In genomic region chr15:89425711-89426121, GRCm38 (mm10) we compare ENCODE assay signal across 9 mouse cellular contexts. TPM values are rescaled to one million over a fixed set of nuclear protein-coding genes. Genes with fewer than 3 reads are reported as not detected.
DNase-seq lines count a peak whose midpoint lies in the region; ATAC-seq lines count a peak whose summit lies in the region.
"Had no signal": no experiment of that assay in that cellular context is flagged by ENCODE, and none has a peak within 500 bp of the region (broad histone marks: within the 10 kb centered on the region; RNA-seq: fewer than 3 reads in every experiment).

TSS of gene Cpt1b (minus strand) at chr15:89425863.

- H3K4me1 ChIP-seq in brown adipose tissue, adult 24 weeks (ENCODE audit: control insufficient read depth, insufficient read depth, insufficient read length, low read length) = no peaks in the 10 kb centered on the region; the same call in 1 of the 2 replicates
- peaks cover 39% of the 10 kb centered on the region for H3K4me1 ChIP-seq in heart, embryonic 16.5 days (ENCODE audit: control insufficient read depth, insufficient read depth, low read length)
- H3K4me1 ChIP-seq in limb, embryonic 13.5 days = peaks cover 22% of the 10 kb centered on the region
- H3K4me1 ChIP-seq in forebrain, embryonic 16.5 days (replicated peaks; ENCODE audit: control insufficient read depth, insufficient read depth, low read length) = peaks cover 14% of the 10 kb centered on the region

- peak; percentile 52 for DNase-seq in adrenal gland, adult 2 months
- DNase-seq in left cerebral cortex, adult 11 months (ENCODE audit: low spot score) = no peak
- no peak for DNase-seq in urinary bladder, postnatal 14 days (ENCODE audit: low spot score)
- DNase-seq: thymus, postnatal 14 days had no signal

- peak; percentile 83 for ATAC-seq in heart, embryonic 16.5 days (replicated peaks; ENCODE audit: extremely low read depth, insufficient read depth, low FRiP score)
- ATAC-seq in limb, embryonic 13.5 days (ENCODE audit: low FRiP score, low read depth) = no peak
- ATAC-seq in forebrain, embryonic 16.5 days = no peak
- ATAC-seq: activated CD4-positive, CD25-positive, alpha-beta regulatory T cell, adult 4 months had no signal

- 26% methylated on average over 6 of the region's 6 CpGs for WGBS in heart, embryonic 16.5 days
- 27% methylated on average over 6 of the region's 6 CpGs for WGBS in limb, embryonic 13.5 days
- 35% methylated on average over 6 of the region's 6 CpGs for WGBS in forebrain, embryonic 16.5 days

- H3K4me3 ChIP-seq in brown adipose tissue, adult 24 weeks (ENCODE audit: insufficient read depth, low read depth, low read length) = peak within 1 kb of the TSS; percentile 75
- peak within 1 kb of the TSS; percentile 63 for H3K4me3 ChIP-seq in heart, embryonic 16.5 days (ENCODE audit: low read length)
- H3K4me3 ChIP-seq in limb, embryonic 13.5 days = no peak within 1 kb of the TSS
- no peak within 1 kb of the TSS for H3K4me3 ChIP-seq in forebrain, embryonic 16.5 days (replicated peaks; ENCODE audit: low read length)

- H3K27ac ChIP-seq in brown adipose tissue, adult 24 weeks (replicated peaks; ENCODE audit: low read depth, low read length) = peak within 1 kb of the TSS; percentile 98
- peak within 1 kb of the TSS; percentile 99 for H3K27ac ChIP-seq in heart, embryonic 16.5 days (ENCODE audit: low read length)
- H3K27ac ChIP-seq in limb, embryonic 13.5 days = no peak within 1 kb of the TSS
- no peak within 1 kb of the TSS for H3K27ac ChIP-seq in forebrain, embryonic 16.5 days (ENCODE audit: low read length)

- H3K36me3 ChIP-seq in heart, embryonic 16.5 days (ENCODE audit: control insufficient read depth, insufficient read depth) = peaks cover 29% of the 10 kb centered on the region
- H3K36me3 ChIP-seq in limb, embryonic 13.5 days = peaks cover 26% of the 10 kb centered on the region
- peaks cover 11% of the 10 kb centered on the region for H3K36me3 ChIP-seq in forebrain, embryonic 16.5 days (ENCODE audit: control insufficient read depth, insufficient read depth)

- no peaks in the 10 kb centered on the region for H3K27me3 ChIP-seq in heart, embryonic 16.5 days (ENCODE audit: control insufficient read depth, insufficient read depth, low read length)
- no peaks in the 10 kb centered on the region for H3K27me3 ChIP-seq in limb, embryonic 13.5 days
- no peaks in the 10 kb centered on the region for H3K27me3 ChIP-seq in forebrain, embryonic 16.5 days (replicated peaks; ENCODE audit: control insufficient read depth, insufficient read depth, low read length)

- peak within 1 kb of the TSS; percentile 67 for H3K4me2 ChIP-seq in heart, embryonic 16.5 days (ENCODE audit: low read depth, low read length)
- peak within 1 kb of the TSS; percentile 28; the same call in 1 of the 2 replicates for H3K4me2 ChIP-seq in limb, embryonic 13.5 days (replicated peaks)
- H3K4me2 ChIP-seq in forebrain, embryonic 16.5 days (ENCODE audit: low read length) = no peak within 1 kb of the TSS

- H3K9ac ChIP-seq in heart, embryonic 16.5 days (ENCODE audit: low read length) = peak within 1 kb of the TSS; percentile 92
- peak within 1 kb of the TSS; percentile 31; the same call in 1 of the 2 replicates for H3K9ac ChIP-seq in limb, embryonic 13.5 days
- no peak within 1 kb of the TSS for H3K9ac ChIP-seq in forebrain, embryonic 16.5 days (replicated peaks; ENCODE audit: low read depth, low read length)

- H3K9me3 ChIP-seq in heart, embryonic 16.5 days (replicated peaks; ENCODE audit: control insufficient read depth, low read length) = no peaks in the 10 kb centered on the region
- H3K9me3 ChIP-seq in limb, embryonic 13.5 days = no peaks in the 10 kb centered on the region
- no peaks in the 10 kb centered on the region for H3K9me3 ChIP-seq in forebrain, embryonic 16.5 days (ENCODE audit: control insufficient read depth, low read length)

RNA-seq across cellular contexts. Expression of gene Cpt1b, which starts in this region (rescaled TPM):
- 100 to 1,000 TPM; 139 to 200 TPM for total RNA-seq in adrenal gland, adult 2 months (2021)
- 116 and 120 TPM in 2 replicates for polyA plus RNA-seq in adrenal gland, adult 2 months (2012; rRNA removed)
- 440 and 455 TPM in 2 replicates for polyA plus RNA-seq in brown adipose tissue, adult 24 weeks (2012; ENCODE audit: insufficient read depth, insufficient read length, missing spikeins)
- polyA plus RNA-seq in heart, embryonic 16.5 days (2015; fragmentation: Nextera tagmentation; extraction: Ambion mirVana) = 241 and 243 TPM in 2 replicates
- 0.52 and 0.57 TPM in 2 replicates for polyA plus RNA-seq in limb, embryonic 13.5 days (2015; fragmentation: Nextera tagmentation; extraction: Ambion mirVana)
- polyA plus RNA-seq in forebrain, embryonic 16.5 days (2015; fragmentation: Nextera tagmentation; extraction: Ambion mirVana) = 1.2 and 1.8 TPM in 2 replicates

Comparison
In these comparisons a context has a peak if more than half of its experiments do, and no peak if none do; other contexts are left out.
1. RNA of gene Cpt1b (polyA plus RNA-seq): 440 to 455 TPM in brown adipose tissue, adult 24 weeks, 241 to 243 TPM in heart, embryonic 16.5 days and 116 to 120 TPM in adrenal gland, adult 2 months; 1.2 to 1.8 TPM in forebrain, embryonic 16.5 days and 0.52 to 0.57 TPM in limb, embryonic 13.5 days; every median in the first group is over 10 times any median in the second.
2. H3K27ac ChIP-seq: peak in brown adipose tissue, adult 24 weeks (single experiment) and heart, embryonic 16.5 days (single experiment); none in limb, embryonic 13.5 days (single experiment) and forebrain, embryonic 16.5 days (single experiment).
3. H3K4me3 ChIP-seq: peak in brown adipose tissue, adult 24 weeks (single experiment) and heart, embryonic 16.5 days (single experiment); none in limb, embryonic 13.5 days (single experiment) and forebrain, embryonic 16.5 days (single experiment).